Mouse (Mus musculus) heart, adult 8-10 months (tissue): ENCODE results near the gene Ccr10. TPM values are rescaled to one million over a fixed set of nuclear protein-coding genes. Genes with fewer than 3 reads are reported as not detected.
A peak's percentile ranks its signal among the peaks of the same experiment; 100 is the strongest.

Experiments used
- DNase-seq: peaks from one replicate; pipeline ENCODE4 v3.0.0; 2022; ENCODE audit warnings: low spot score
- total RNA-seq, 4 experiments: library from RNA; stranded (reverse); gene quantifications; 2 replicates each; pipeline ENCODE4 v1.2.4; 2022

Ccr10 gene
- total RNA-seq, 4 experiments from 2014 or later: 0.14 to 0.19 TPM; not detected in 2

GRCm38 (mm10) chr11:101188166-101188805 lies 13.0 kb upstream of the Ccr10 start:
- no peak for DNase-seq

GRCm38 (mm10) chr11:101187541-101187940 lies 12.3 kb upstream of the Ccr10 start:
- DNase-seq: no peak

- DNase-seq: no peak
Measured at GRCm38 (mm10) chr11:101186526-101187247, 11.4 kb upstream of the Ccr10 start.

GRCm38 (mm10) chr11:101185441-101185840 lies 10.2 kb upstream of the Ccr10 start:
- DNase-seq: no peak

GRCm38 (mm10) chr11:101184984-101185383 lies 9.7 kb upstream of the Ccr10 start:
- no peak for DNase-seq

- DNase-seq: no peak
Measured at GRCm38 (mm10) chr11:101182771-101183517, 7.7 kb upstream of the Ccr10 start.

GRCm38 (mm10) chr11:101181961-101182360 lies 6.7 kb upstream of the Ccr10 start:
- DNase-seq: no peak

- DNase-seq: no peak
Measured at GRCm38 (mm10) chr11:101180846-101181740, 5.8 kb upstream of the Ccr10 start.

- DNase-seq: no peak
Measured at GRCm38 (mm10) chr11:101180261-101180660, 5.0 kb upstream of the Ccr10 start.

- DNase-seq: no peak
Measured at GRCm38 (mm10) chr11:101179306-101179705, 4.1 kb upstream of the Ccr10 start.

GRCm38 (mm10) chr11:101178061-101179058 lies 3.1 kb upstream of the Ccr10 start:
- no peak for DNase-seq

- DNase-seq: no peak
Measured at GRCm38 (mm10) chr11:101176933-101177773, 1.9 kb upstream of the Ccr10 start.

GRCm38 (mm10) chr11:101176117-101176691 lies 961 bp upstream of the Ccr10 start:
- DNase-seq: no peak

- DNase-seq: no peak
Measured at GRCm38 (mm10) chr11:101175636-101176116, 433 bp upstream of the Ccr10 start.

- no peak for DNase-seq
Measured at GRCm38 (mm10) chr11:101174389-101174745, 876 bp downstream of the Ccr10 start.

GRCm38 (mm10) chr11:101173631-101174388 lies 1.4 kb downstream of the Ccr10 start:
- peak; percentile 88 for DNase-seq

- DNase-seq: no peak
Measured at GRCm38 (mm10) chr11:101173112-101173511, 2.1 kb downstream of the Ccr10 start.

GRCm38 (mm10) chr11:101172434-101172815 lies 2.8 kb downstream of the Ccr10 start:
- DNase-seq: no peak
